Mouse (Mus musculus) right cerebral cortex, adult 18-20 months (tissue): ENCODE results near the gene Mitf.
A peak's percentile ranks its signal among the peaks of the same experiment; 100 is the strongest.

Experiments
- DNase-seq: peaks from one replicate; pipeline ENCODE4 v3.0.0; 2022; ENCODE audit warnings: mixed read lengths

Gene Mitf

GRCm38 (mm10) chr6:97806781-97807743, at the start of gene Mitf:
Gene Mitf, plus strand, starts transcription at chr6:97807052.
- peak; percentile 96 for DNase-seq

- DNase-seq: no peak
Measured at GRCm38 (mm10) chr6:97757361-97757760, 49.5 kb upstream of the Mitf start.

GRCm38 (mm10) chr6:97758884-97759283, 48.0 kb upstream of the Mitf start:
- no peak for DNase-seq

DNA sequence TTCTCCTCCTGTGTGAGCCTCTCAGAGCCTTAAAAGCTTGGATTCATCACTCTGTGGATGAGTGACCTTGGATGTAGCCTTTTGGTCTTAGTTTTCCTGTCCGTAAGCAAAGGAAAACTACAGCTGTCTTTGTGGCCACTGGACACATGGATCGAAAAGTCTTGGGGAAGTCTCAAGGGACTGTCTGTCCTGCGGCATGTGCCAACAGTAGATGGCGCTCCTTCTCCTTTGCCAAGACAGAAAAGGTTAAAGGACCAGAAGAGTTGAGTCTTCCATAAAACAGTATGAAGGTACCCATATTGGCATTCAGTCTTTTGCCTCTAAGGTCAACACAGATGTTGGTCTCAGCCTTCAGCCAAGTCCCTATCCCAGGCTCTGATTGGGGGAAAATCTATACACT, 47.6 kb upstream of the Mitf start:
- DNase-seq: peak; percentile 55

DNA sequence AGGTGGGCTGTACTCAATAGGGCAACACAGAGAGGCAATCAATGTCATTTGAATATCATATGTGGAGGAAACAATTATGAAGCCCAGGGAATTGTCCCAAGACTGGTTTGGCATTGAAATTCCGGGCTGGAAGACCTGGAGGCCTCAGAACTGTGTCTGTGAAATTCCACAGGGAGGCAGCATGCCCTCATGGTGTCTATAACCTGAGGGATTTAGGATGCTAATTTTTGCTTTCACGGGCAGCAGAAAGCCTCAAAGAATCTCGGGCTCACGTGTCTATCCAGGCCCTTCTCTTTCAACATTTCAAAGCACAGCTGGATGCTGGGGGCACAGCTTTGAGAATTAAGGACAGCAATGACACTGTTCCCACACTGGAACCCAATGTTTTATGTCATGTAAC, 45.5 kb upstream of the Mitf start:
- peak; percentile 41 for DNase-seq

DNA sequence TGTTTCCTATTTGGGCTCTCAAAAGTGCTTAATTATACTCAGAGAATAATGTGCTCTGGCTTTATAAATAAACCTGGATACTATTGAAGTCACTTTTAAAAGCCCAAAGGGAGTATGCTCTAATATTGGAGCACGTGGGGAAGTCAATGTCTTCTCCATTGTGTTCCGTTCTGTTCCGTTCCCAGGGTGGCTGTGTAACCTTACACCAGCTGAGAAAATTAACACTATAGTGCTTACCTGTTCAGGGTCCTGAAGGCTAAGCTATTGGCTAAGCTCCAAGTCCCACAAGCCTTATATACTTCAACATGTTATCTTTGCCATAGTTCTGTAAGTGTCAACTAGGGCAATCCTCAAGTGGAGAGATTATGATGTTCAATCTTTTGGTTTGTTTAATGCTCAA, 42.9 kb upstream of the Mitf start:
- DNase-seq: no peak

- no peak for DNase-seq
Measured at GRCm38 (mm10) chr6:97767836-97768235, 39.0 kb upstream of the Mitf start.

DNA sequence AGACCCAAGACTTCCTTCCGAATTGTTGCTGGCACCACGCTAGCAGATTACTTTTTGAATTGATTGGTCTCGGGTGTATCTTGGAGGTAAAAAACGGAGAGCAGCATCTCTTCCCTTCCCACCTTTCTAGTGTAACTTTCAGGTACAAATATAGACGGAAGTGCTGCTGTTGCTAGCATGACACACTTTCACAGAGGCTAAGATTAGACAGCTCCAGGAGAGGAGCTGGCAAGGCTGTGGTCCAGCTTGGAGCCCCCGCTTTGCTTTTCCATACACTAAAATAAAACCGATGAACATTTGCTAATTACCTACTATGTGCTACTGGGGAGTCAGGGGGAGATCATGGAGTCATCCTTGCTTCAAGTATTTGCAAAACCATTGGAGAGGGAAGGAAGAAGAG, 37.3 kb upstream of the Mitf start:
- DNase-seq: peak; percentile 11

GRCm38 (mm10) chr6:97781316-97781715, 25.5 kb upstream of the Mitf start:
- DNase-seq: no peak

- no peak for DNase-seq
Measured at GRCm38 (mm10) chr6:97782291-97782690, 24.6 kb upstream of the Mitf start.

GRCm38 (mm10) chr6:97786871-97787270, 20.0 kb upstream of the Mitf start:
- no peak for DNase-seq

- no peak for DNase-seq
Measured at GRCm38 (mm10) chr6:97788361-97788974, 18.4 kb upstream of the Mitf start.

GRCm38 (mm10) chr6:97789700-97790099, 17.2 kb upstream of the Mitf start:
- peak; percentile 22 for DNase-seq

DNA sequence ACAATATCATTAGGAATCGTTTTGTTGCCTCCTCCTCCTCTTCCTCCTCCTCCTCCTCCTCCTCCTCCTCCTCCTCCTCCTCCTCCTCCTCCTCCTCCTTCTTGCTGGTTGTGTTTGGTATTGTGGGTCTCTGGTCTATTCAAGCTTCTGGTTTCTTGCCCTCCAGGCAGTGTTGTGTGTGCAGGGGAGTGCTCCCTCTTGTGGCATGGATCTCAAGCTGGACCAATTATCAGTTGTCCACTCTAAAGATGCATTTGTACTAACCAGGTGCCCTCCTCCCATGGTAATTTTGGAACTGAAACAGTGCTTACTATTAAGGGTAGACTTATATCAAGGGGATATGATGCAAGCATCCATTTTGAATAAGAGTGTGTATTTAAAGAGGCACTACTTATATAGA, 14.7 kb upstream of the Mitf start:
- no peak for DNase-seq

DNA sequence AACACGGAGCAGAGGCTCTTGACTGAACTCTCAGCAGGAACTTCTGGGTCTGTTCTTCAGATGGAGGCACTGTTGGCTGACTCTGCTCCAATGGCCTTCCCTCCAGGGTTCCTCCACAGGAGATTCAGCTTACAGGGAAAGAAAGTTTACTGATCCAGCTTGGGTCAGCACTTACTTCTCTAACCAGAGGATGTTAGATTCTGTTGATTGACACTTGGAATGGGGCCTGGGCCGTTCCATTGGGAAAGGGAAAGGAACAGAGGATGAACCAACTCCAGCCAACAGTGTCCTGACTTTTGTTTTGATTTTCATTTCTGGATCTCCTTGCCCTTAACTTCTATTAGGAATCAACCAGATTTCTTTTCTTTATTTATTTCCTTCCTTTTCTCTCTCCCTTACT, 11.7 kb upstream of the Mitf start:
- DNase-seq: no peak

DNA sequence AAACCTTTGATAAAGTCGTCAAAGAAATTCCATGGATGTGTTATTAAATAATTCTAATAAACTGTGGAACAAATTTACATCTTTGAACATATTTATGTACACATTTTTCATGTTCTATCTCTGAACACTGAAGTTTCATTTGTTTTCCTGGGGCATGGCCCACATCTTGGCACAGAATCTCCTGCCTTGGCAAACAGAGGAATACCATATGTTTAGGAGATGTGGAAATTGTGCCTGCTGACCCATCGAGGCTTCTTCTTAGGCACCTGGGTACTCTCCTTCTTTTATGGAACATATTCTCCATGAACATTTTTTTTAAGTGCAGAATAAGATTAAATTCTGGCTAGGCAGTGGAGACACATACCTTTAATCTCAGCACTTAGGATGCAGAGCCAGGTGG, 6.2 kb upstream of the Mitf start:
- no peak for DNase-seq

GRCm38 (mm10) chr6:97806051-97806450, 801 bp upstream of the Mitf start:
- DNase-seq: no peak

DNA sequence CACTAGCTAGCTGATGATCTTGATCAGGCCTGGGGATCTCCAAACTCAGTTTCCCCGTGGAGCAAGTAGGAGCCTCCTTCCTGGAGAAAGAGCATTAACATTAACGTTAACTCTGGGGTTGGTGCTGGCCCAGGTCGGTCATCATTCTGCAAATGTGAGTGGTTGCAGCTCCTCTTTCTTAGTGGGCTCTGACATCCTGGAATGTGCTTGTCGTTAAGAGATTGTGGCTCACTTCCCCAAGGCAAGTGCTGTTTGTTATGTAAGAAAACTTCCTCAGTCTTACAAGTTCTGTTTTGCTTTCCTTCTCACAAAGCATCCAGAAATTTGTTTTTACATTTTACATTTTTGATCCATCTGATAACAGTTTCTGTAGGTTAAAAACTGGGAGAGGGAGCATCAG, 7.3 kb downstream of the Mitf start:
- no peak for DNase-seq

GRCm38 (mm10) chr6:97815723-97816122, 8.9 kb downstream of the Mitf start:
- no peak for DNase-seq

GRCm38 (mm10) chr6:97816806-97817205, 10.0 kb downstream of the Mitf start:
- DNase-seq: no peak

DNA sequence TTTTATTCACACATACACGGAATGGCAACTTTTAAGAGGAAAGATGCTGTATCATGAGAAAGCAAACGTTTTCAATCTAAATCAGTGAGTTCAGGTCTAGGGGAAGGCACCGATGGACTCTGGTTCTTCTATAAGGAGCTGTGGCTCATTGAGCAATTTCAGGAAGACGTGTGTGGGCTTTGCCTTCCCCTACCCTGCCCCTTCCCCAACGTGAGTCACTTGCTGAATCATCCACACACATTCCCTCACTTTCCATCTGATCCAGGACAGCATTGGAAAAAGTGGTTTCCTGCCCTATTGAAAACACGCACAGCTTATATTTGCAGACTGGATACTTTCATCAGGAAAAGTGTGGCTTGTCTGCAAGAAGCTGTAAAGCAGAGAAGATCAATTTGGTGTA, 11.3 kb downstream of the Mitf start:
- DNase-seq: no peak

DNA sequence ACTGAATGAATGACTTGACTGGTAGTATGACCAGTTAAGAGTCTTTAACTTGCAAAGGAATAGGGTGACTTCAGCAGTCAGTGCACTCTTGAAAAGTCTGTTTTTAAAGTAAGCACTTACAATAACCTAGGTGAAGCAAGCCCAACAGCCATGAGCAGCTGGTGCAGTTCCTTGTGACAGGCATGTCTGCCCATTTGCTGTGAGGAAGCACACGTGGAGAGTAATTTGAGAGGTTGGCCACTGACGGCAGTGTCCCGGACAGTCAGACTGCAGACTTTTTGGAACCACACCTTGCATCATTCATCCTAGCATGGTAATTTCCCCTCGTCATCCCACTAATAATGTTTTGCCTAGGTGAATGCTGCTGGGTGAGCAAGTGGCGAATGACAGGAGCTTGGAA, 12.1 kb downstream of the Mitf start:
- DNase-seq: no peak

- no peak for DNase-seq
Measured at GRCm38 (mm10) chr6:97820505-97820904, 13.7 kb downstream of the Mitf start.

DNA sequence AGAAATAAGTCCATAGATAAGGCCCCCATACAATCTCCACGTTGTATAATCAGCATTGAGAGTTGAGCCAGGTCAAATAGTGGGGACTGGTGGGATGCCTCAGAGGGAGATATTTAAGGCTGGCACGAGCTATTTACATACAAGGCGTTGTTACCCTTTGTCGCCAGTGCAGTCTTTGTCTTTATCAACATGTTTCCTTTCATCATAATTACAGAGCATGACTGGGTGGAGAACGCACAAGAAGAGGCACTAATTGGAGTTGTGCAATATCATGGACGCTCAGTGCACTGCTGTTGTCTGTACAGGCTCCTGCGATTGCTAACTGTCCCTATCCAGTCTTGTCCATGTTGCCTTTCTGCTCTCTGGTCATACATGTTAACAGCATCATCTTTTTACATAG, 15.0 kb downstream of the Mitf start:
- no peak for DNase-seq
